Mouse (Mus musculus) cerebellum, postnatal 14 days (tissue): ENCODE measurements around the gene Ramp2.

Source experiments
- DNase-seq, 2 experiments: peaks; one replicate each; pipeline ENCODE4 v3.0.0; 2021; ENCODE audit warnings: mixed read lengths in 2 of 2

Gene Ramp2

DNA sequence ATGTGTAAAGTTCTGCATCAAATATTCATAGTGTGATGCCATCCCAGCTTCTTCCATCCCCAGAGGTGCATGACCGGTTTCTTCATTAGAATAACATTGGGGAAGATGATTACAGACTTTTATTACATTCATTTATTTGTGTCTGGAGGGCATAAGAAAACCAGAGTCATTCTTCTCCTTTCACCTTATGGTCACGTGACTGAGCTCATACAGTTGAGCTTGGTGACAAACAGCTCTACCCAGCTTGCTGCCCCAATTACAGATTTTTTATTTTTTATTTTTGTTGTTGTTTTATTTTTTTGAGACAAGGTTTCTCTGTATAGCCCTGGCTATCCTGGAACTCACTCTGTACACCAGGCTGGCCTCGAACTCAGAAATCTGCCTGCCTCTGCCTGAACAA lies 26.6 kb downstream of the Ramp2 start:
- no peak for DNase-seq

DNA sequence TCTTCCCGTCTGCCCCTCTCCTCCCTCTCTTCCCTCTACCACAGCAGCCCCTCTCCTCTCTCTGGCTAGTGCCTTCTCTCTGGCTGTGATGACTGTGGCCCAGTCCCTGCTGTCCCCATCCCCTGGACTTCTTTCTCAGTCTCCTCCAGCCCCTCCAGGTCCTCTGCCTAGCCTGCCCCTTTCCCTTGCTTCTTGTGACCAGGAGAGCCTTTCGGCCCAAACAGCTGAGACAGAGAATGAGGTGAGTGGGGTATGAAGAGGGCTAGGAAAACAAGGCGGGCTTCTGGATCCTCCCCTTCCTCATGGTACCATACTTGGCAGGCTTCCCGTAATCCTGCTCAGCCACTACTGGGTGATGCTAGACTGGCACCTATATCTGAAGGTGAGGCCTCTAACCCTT lies 29.5 kb downstream of the Ramp2 start:
- no peak for DNase-seq

DNA sequence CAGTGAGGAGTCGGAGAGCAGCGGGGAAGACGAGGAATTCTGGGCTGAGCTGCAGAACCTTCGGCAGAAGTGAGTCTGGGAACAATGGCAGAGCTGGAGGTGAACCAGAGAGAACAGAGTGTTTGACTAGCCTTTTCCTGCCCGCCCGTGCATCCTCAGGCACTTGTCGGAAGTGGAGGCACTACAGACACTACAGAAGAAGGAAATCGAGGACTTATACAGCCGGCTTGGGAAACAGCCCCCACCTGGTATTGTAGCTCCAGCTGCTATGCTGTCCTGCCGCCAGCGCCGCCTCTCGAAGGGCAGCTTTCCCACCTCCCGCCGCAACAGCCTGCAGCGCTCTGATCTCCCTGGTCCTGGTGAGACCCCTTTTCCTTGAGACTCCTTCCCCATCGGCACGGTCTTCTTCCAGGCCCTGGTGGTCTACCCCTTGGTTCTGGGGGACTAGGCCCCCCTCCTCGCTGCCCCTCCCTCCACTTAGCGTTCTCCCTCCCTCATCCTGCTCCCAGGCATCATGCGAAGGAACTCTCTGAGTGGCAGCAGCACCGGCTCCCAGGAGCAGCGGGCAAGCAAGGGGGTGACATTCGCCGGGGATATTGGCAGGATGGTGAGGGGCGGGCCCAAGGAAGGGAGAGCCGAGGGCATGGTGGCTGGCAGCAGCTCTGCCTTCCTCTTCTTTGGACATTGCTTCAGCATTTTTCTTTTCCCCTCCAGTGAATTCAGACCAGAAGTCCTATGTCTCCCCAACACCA lies 30.7 kb downstream of the Ramp2 start:
- DNase-seq = peak in 1 of 2 experiments; percentile 19

DNA sequence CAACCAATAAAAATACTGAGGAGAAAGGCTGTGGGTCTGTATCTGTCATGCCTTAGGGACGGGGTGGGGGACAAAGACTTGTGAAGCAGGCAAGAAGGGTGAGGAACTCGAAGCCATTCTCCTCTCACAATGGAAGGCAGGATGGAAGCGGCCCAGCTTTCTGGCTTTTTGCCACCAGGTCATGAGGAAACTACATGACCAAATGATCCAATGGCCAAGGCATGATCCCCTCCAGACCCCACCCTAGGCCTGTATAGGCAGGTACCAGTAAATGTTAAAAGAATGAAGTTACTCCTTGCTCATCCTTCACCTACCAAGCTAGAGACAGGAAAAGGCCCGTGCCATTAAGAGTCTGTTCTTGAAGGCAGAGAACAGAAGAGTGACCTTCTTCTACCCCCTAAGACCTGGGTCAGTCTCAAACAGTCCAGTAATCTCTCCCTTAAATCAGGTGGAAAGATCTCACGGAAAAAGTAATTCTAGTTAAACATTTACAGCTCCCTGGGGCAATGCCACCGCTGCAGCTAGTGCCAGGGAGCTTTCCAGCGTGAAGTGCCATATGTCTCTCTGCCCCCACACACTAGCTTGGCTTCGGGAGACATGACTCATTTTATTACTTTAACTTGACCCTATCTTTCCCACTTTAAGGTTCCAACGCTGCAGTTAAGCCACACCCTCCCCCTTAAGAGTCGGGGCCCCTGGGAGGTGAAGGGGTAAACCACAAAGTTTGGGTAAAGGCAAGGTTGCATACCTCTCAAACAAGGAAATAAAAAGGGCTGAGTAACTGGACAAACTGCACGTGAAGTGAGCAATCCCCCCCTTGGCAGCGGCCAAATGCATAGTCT lies 31.8 kb downstream of the Ramp2 start:
- peak; percentile 25 to 44 for DNase-seq

DNA sequence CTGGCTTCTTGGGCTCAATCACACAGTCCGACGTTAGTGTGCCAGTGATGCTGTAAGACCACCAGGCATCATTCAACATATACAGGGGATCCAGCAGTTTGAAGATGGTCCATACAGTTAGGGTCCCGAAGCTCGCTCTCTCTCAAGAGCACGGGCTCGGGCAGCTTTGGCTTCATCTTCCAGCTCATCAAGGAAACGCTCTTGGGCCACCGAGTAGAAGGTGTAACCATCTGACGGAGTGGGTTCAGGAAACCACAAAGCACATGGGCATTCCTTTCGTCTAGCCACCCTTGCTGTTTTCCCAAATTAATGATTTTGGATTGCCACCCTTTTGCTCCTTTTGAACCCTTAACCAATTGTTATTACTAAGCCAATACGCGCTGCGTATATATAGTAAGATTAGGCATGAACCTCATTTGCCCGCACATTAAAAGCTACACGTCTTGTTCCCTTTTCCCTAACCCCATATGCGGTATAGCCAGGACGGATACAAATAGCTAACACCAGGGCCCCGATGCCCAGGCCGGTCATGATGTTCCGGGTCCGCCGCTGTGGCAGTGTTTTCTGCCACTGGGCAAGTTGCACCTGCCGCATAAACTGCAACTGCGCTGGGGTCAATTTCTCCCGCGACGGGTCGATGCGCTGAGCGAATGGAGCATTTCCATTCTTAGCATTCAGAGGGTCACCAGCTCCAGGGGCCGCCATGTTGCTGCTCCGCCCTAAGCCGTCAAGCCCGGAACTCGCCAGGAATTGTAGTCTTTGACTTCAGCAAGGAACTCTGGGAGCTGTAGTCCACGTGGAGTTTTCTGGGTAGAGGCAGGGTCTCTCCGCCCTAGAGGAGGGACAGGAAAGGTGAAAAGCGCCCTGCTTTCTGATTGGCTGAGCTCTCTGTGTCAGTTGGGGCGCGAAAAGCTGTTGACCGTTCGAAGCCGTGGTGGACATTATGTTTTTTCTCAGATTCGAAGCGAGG lies 32.7 kb downstream of the Ramp2 start, which contains the start of the genes Cntd1 and Coa3:
Gene Cntd1 (plus strand): TSS at position 790 of the 970 bp plus-strand sequence.
Gene Coa3 (minus strand): TSS at position 892 of the 970 bp plus-strand sequence.
- peak; percentile 87 to 89 for DNase-seq

DNA sequence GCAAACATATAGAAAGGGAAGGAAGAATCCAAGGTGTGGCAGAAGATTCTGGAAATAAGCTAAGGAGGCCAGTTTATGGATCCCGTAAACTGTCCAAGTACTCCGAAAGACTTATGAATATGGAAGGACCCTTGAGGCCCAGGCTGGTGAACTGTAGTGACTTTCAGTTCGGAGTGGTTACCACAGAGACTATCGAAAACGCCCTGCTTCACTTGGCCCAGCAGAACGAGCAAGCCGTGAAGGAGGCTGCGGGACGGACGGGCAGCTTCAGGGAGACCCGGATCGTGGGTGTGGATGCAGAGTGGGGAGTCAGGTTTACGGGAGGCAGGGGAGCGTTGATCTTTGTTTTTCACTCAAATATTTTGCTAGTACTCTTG lies 33.4 kb downstream of the Ramp2 start:
- DNase-seq = no peak

DNA sequence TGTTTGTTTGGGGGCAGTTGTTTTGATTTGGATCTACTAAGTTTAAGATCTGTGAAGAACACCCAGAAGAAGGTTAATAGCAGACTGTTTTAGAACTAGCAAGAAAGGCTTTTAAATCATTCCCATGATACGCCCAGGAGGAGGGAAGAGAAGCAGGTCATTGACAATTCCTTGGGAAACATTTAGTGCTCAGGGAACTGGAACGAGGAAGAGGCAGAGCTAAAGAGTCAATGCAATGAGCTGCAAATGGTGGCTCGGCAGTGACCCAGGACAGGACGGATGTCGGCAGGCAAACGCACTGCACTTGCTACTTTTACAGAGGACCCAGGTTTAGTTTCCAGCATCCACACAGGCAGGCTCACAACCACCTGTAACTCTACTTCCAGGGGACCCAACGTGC lies 35.0 kb downstream of the Ramp2 start:
- DNase-seq = no peak

DNA sequence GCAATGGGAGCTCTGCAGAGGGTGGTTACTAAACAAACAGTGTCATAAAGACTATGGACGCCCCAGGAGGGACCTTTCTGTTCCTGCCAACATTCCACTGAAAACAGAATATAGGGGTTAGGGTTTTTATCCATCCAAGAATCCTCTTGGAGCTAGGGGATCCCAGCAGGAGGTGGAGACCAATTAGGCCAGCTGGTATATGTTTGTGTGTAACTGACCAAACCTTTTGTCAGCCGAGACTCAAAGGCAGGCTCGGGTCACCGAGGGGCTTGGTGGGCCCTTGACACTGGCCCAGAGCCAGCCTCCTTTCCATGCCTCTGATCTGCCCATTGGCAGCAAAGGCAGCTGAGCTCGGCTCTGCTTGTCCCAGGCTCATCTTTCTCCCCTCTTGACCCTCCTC lies 37.1 kb downstream of the Ramp2 start:
- DNase-seq = no peak

DNA sequence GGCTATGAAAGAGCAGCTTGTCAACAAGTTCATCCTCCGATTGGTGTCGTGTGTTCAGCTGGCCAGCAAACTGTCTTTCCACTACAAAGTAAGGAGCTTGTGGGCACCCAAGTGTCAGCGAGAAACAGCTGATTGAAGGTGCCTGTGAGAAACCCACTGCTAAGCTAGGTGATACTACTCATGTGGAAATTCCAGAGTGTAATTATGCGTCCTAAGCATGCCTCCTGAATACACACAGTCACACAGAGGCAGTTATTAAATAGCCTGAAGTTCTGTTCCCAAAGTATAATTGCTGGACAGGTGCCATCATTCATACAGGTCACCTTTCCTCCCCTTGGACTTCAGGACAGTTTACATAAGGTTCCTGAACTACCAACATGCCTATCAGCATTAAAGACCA lies 38.0 kb downstream of the Ramp2 start:
- no peak for DNase-seq

DNA sequence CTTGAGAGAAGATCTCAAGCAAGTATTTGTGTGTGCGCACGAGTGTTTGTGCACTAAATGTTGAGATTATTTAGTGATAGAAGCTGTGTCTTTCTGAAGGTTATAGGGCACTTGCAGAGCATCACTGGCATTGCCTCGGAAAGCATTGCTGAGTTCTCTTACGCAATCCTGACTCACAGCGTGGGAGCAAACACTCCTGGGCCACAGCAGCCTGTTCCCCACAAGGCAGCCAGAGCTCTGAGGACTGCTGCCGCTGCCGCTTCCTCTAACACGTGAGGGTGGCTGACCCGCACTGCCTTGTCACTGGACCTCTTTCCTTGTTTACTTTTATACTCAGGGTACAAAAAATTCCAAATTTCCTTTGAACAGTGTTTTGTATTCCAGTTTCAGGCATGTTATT lies 41.5 kb downstream of the Ramp2 start:
- DNase-seq = no peak

DNA sequence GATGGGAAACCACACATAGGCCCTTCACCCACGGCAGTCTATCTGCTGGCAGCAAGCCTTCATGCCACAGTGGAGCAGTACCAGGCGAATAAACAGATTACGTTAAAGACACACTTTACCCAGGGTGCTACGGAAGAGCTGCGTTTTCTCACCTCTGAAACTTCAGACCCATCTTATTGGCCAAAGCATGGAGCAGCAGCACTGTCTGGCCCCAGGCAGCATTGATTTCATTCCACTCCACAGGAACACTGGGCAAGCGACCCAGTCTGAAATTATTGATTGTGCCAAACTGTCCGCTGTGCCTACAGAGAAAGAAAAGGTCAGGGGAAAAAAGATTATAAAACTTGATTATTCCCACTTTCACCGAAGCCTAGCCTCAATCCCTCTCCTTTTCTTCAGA lies 45.4 kb downstream of the Ramp2 start:
- DNase-seq = no peak

DNA sequence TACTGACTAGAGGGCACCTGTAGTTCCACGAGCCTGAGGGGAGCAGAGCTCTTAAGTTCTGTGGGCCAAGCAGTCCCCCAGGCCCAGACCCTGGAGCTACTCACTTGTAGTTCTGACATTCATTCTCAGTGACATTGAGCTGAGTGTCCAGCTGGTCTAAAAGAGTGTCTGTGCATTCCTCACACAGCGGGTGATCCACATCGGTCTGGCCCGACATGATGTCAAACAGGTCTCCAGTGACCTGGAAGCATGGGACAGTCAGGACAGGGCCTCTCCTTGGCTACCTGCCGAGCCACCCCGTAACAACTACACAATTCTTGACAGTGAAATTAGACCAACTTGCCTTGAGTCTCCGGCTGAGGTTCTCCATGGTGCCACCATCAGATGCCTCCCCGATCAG lies 49.4 kb downstream of the Ramp2 start:
- DNase-seq = no peak

DNA sequence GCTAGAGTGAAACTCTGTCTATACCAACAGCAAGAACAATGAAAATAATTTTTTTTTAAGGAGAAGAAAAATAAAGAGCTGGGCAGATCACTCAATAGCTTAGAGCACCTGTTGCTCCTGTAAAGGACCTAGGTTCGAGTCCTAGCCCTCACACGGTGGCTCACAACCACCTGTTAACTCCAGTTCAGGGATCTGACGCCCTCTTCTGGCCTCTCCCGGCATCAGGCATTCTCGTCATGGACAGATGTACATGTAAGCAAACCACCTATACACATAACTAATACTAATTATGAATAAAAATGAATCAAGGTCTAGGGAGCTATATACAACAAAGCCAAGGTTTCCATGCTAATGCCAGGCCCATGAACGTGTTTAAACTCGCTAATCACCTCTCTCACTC lies 55.1 kb downstream of the Ramp2 start:
- DNase-seq = peak in 1 of 2 experiments; percentile 48

DNA sequence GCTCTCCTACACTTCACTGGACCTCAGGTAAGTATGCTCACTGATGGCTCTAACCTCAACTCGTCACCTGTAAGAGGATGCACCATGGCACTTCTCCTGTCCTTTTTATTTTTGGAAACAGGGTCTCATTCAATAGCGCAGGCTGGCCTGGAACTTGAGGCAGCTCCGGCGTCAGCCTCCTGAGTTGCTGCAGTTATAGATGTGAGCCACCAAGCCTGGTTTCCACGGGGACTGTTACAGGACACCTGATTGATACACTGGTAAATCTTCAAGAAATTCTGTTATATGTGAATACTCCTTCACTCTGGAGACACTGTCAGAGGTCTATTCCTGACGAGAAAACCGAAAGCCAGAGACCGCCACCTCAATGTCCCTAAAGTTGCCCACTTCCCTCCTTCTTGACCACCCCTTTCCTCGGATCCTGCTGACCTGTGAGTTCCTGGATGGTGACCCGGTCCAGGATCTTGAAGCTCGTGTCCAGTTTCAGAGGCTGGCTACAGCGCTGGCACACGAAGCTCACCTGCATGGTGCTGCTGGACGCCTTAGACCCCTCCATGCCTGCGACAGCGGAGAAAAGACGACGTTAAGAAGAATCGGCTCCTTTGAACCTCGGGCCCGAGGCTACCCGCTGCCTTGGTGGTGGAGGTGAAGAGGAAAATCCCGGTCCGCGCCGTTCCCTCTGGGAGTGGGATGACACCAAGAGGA lies 55.6 kb downstream of the Ramp2 start:
- no peak for DNase-seq

DNA sequence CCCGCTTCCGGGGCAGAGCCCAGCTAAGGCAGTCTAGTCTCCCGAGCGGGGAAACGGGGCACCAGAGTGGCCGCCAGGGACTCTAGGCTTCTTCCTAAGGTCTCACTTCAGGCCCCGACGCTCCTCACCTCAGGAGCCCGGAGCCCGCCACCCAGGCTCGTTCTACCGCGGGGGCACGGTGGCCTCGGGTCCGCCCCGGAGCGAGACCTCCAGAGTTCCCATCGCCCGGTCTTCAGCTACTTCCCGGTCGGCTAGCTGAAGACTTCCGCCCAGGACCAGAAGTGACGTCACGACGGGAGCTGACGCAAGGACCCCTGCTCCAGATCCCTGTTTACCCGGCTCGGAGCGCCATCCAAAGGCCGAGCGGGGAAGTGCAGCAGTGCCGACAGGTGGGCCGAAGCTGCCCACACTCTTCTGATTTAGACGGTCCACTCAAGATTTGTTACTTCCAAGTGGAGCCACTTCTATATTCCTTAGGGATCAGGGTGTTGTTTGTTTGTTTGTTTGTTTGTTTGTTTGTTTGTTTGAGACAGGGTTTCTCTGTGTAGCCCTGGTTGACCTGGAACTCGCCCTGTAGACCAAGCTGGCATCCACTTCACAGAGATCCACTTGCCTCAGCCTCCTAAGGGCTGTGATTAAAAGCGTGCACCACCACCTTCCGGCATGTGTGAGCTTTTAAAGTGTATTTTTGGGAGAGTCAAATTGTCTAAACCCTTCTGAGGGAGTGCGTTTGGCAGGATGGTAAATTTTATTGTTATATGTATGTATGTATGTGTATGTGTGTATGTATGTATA lies 56.4 kb downstream of the Ramp2 start, which contains the start of gene Becn1:
Gene Becn1 (minus strand): TSS at position 283 of the 795 bp plus-strand sequence.
- DNase-seq = peak; percentile 99 to 100

DNA sequence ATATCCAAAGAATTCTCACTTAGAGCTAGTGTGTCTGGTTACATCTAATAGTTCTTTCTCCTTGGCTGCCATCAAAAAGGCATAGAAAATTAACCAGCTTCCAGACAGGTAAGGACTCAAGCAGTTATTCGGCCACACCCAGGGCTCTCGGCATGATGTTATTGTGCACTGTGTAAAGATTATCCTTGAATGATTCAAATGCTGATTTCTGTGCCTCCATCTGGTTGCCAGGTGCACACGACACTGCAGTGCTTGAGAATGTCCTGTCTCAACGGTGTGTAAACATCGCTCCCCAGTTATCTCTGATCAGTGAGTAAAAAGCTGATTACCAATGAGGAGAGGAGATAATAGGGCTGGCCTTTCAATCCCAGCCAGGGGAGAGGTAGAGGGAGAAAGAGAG lies 61.9 kb downstream of the Ramp2 start:
- DNase-seq = no peak
